Mouse (Mus musculus): ENCODE measurements around the gene Atg101. TPM values are rescaled to one million over a fixed set of nuclear protein-coding genes. Genes with fewer than 3 reads are reported as not detected.
A peak's percentile ranks its signal among the peaks of the same experiment; 100 is the strongest.

Atg101 gene
- polyA plus RNA-seq, 1 experiment from 2014 or later = 84.6 TPM

- Histone ChIP-seq H3K9me3 (no peaks in the 10 kb centered on the region), H3K27me3 (peaks cover 12% of the 10 kb centered on the region; the same call in 1 of the 2 replicates), H3K27ac (no peak overlapping the region), H3K4me1 (replicated peaks) (peaks cover 23% of the 10 kb centered on the region), H3K4me3 (no peak overlapping the region), H3K4me2 (no peak overlapping the region), H3K9ac (no peak overlapping the region), H3K36me3 (no peaks in the 10 kb centered on the region)
- no peak for ATAC-seq (ENCODE audit: low FRiP score)
- 70% methylated on average over 3 of the region's 3 CpGs for WGBS
Observed at GRCm38 (mm10) chr15:101244012-101244411, 40.1 kb upstream of the Atg101 start.

GRCm38 (mm10) chr15:101246231-101247154 lies 37.6 kb upstream of the Atg101 start:
- Histone ChIP-seq H3K4me1 (replicated peaks) (peaks cover 16% of the 10 kb centered on the region), H3K4me3 (peak overlapping the region; percentile 49), H3K36me3 (no peaks in the 10 kb centered on the region), H3K9me3 (no peaks in the 10 kb centered on the region), H3K27me3 (0 out of 2 replicates have a peak, but pooled peaks cover 10% of the 10 kb centered on the region), H3K4me2 (peak overlapping the region; percentile 69), H3K9ac (peak overlapping the region; percentile 73), H3K27ac (peak overlapping the region; percentile 85)
- ATAC-seq (ENCODE audit: low FRiP score) = peak; percentile 98
- 2% methylated on average over 56 of the region's 56 CpGs for WGBS

- WGBS = 85% methylated on average over 1 of the region's 1 CpGs
- peak overlapping the region; percentile 69 for H3K4me2 ChIP-seq
- H3K9ac ChIP-seq = peak overlapping the region; percentile 73
- H3K4me3 ChIP-seq = peak overlapping the region; percentile 49; the same call in 1 of the 2 replicates
- no peak for ATAC-seq (ENCODE audit: low FRiP score)
- H3K27ac ChIP-seq = peak overlapping the region; percentile 85; the same call in 1 of the 2 replicates
- peaks cover 4% of the 10 kb centered on the region; the same call in 1 of the 2 replicates for H3K27me3 ChIP-seq
- peaks cover 16% of the 10 kb centered on the region for H3K4me1 ChIP-seq (replicated peaks)
- no peaks in the 10 kb centered on the region for H3K9me3 ChIP-seq
- H3K36me3 ChIP-seq = no peaks in the 10 kb centered on the region
Observed at GRCm38 (mm10) chr15:101247155-101247498, 36.9 kb upstream of the Atg101 start.

GRCm38 (mm10) chr15:101248029-101248710 lies 35.9 kb upstream of the Atg101 start:
- no peak overlapping the region for H3K27ac ChIP-seq
- no peak for ATAC-seq (ENCODE audit: low FRiP score)
- no peak overlapping the region for H3K4me2 ChIP-seq
- peaks cover 13% of the 10 kb centered on the region for H3K4me1 ChIP-seq (replicated peaks)
- H3K9me3 ChIP-seq = no peaks in the 10 kb centered on the region
- H3K36me3 ChIP-seq = no peaks in the 10 kb centered on the region
- no peak overlapping the region for H3K4me3 ChIP-seq
- H3K9ac ChIP-seq = no peak overlapping the region; the same call in 1 of the 2 replicates
- peaks cover 14% of the 10 kb centered on the region; the same call in 1 of the 2 replicates for H3K27me3 ChIP-seq
- WGBS = 58% methylated on average over 5 of the region's 5 CpGs

GRCm38 (mm10) chr15:101250220-101250800 lies 33.8 kb upstream of the Atg101 start:
- 82% methylated on average over 9 of the region's 9 CpGs for WGBS
- ATAC-seq (ENCODE audit: low FRiP score) = no peak
- no peak overlapping the region for H3K27ac ChIP-seq
- no peak overlapping the region for H3K9ac ChIP-seq
- H3K36me3 ChIP-seq = no peaks in the 10 kb centered on the region
- no peak overlapping the region for H3K4me2 ChIP-seq
- H3K9me3 ChIP-seq = no peaks in the 10 kb centered on the region
- peaks cover 25% of the 10 kb centered on the region for H3K4me1 ChIP-seq (replicated peaks)
- peaks cover 16% of the 10 kb centered on the region; the same call in 1 of the 2 replicates for H3K27me3 ChIP-seq
- H3K4me3 ChIP-seq = no peak overlapping the region

GRCm38 (mm10) chr15:101251930-101252329 lies 32.1 kb upstream of the Atg101 start:
- H3K4me3 ChIP-seq = no peak overlapping the region
- H3K9ac ChIP-seq = no peak overlapping the region
- H3K4me1 ChIP-seq (replicated peaks) = peaks cover 17% of the 10 kb centered on the region
- peaks cover 22% of the 10 kb centered on the region; the same call in 1 of the 2 replicates for H3K27me3 ChIP-seq
- H3K36me3 ChIP-seq = no peaks in the 10 kb centered on the region
- H3K27ac ChIP-seq = no peak overlapping the region
- no peak for ATAC-seq (ENCODE audit: low FRiP score)
- WGBS = 97% methylated on average over 5 of the region's 5 CpGs
- no peak overlapping the region for H3K4me2 ChIP-seq
- no peaks in the 10 kb centered on the region for H3K9me3 ChIP-seq

GRCm38 (mm10) chr15:101252614-101253013 lies 31.5 kb upstream of the Atg101 start:
- Histone ChIP-seq H3K27me3 (peaks cover 22% of the 10 kb centered on the region; the same call in 1 of the 2 replicates), H3K36me3 (no peaks in the 10 kb centered on the region), H3K4me3 (no peak overlapping the region), H3K9ac (no peak overlapping the region), H3K27ac (no peak overlapping the region), H3K4me1 (replicated peaks) (peaks cover 12% of the 10 kb centered on the region), H3K4me2 (no peak overlapping the region), H3K9me3 (no peaks in the 10 kb centered on the region)
- WGBS = 88% methylated on average over 6 of the region's 6 CpGs
- ATAC-seq (ENCODE audit: low FRiP score) = no peak

GRCm38 (mm10) chr15:101253563-101253885 lies 30.5 kb upstream of the Atg101 start:
- WGBS = 40% methylated on average over 3 of the region's 3 CpGs
- H3K4me2 ChIP-seq = peak overlapping the region; percentile 76

GRCm38 (mm10) chr15:101253886-101254795 lies 29.9 kb upstream of the Atg101 start, which contains the start of gene Nr4a1:
Nr4a1 (plus strand) TSS chr15:101254269.
- Histone ChIP-seq H3K4me1 (replicated peaks) (peaks cover 12% of the 10 kb centered on the region), H3K9me3 (no peaks in the 10 kb centered on the region), H3K4me3 (peak within 1 kb of the TSS; percentile 58), H3K27ac (peak within 1 kb of the TSS; percentile 63), H3K36me3 (no peaks in the 10 kb centered on the region), H3K4me2 (peak within 1 kb of the TSS; percentile 76), H3K27me3 (peaks cover 22% of the 10 kb centered on the region; the same call in 1 of the 2 replicates), H3K9ac (peak within 1 kb of the TSS; percentile 88)
- peak; percentile 75 for ATAC-seq (ENCODE audit: low FRiP score)
- 1% methylated on average over 77 of the region's 82 CpGs for WGBS

More at GRCm38 (mm10) chr15:101253563-101253885, 30.5 kb upstream of the Atg101 start:
- Histone ChIP-seq H3K9me3 (no peaks in the 10 kb centered on the region), H3K27me3 (peaks cover 22% of the 10 kb centered on the region; the same call in 1 of the 2 replicates), H3K27ac (peak overlapping the region; percentile 63; the same call in 1 of the 2 replicates), H3K9ac (peak overlapping the region; percentile 88), H3K36me3 (no peaks in the 10 kb centered on the region), H3K4me3 (peak overlapping the region; percentile 58), H3K4me1 (replicated peaks) (peaks cover 12% of the 10 kb centered on the region)
- ATAC-seq (ENCODE audit: low FRiP score) = 0 out of 2 replicates have a peak, but pooled peaks have one; percentile 4

GRCm38 (mm10) chr15:101255842-101256462 lies 28.1 kb upstream of the Atg101 start:
- Histone ChIP-seq H3K4me1 (replicated peaks) (peaks cover 20% of the 10 kb centered on the region), H3K4me3 (no peak overlapping the region), H3K9me3 (no peaks in the 10 kb centered on the region), H3K27me3 (peaks cover 22% of the 10 kb centered on the region; the same call in 1 of the 2 replicates), H3K27ac (no peak overlapping the region), H3K4me2 (no peak overlapping the region), H3K9ac (no peak overlapping the region), H3K36me3 (no peaks in the 10 kb centered on the region)
- no peak for ATAC-seq (ENCODE audit: low FRiP score)
- 89% methylated on average over 7 of the region's 7 CpGs for WGBS

Data from hindbrain, embryonic 13.5 days (tissue).